Mouse (Mus musculus): ENCODE results near the gene Lpin1.

Lpin1 gene

GRCm38 (mm10) chr12:16619453-16619852, 8.7 kb upstream of the Lpin1 start:
- DNase-seq (ENCODE audit: low spot score in 2 of 2), result peak; percentile 21 to 31

- peak; percentile 85 to 87 for DNase-seq (ENCODE audit: low spot score in 2 of 2)
These were observed 7.9 kb upstream of the Lpin1 start for GRCm38 (mm10) chr12:16618512-16619274.

GRCm38 (mm10) chr12:16615738-16616137, 5.0 kb upstream of the Lpin1 start:
- DNase-seq (ENCODE audit: low spot score in 2 of 2), result no peak

- no peak for DNase-seq (ENCODE audit: low spot score in 2 of 2)
These were observed 3.8 kb upstream of the Lpin1 start for GRCm38 (mm10) chr12:16614556-16614955.

GRCm38 (mm10) chr12:16605624-16606023, 5.1 kb downstream of the Lpin1 start:
- no peak for DNase-seq (ENCODE audit: low spot score in 2 of 2)

DNA sequence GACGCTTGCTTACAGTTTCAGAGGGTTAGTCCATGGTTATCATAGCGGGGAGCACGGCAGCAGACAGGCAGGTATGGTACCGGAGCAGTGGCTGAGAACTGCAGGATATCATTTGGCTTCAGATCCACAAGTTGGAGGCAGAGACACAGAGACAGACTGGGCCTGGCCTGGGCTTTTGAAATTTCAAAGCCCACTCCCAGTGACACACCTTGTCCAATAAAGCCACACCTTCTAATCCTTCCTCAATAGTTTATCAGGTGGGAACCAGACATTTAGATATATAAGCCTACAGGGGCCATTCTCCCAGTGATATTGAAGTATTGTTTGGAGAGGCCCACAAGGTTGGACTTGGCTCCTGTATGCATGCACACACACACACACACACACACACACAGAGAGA, 8.5 kb downstream of the Lpin1 start:
- DNase-seq (ENCODE audit: low spot score in 2 of 2), result no peak

DNA sequence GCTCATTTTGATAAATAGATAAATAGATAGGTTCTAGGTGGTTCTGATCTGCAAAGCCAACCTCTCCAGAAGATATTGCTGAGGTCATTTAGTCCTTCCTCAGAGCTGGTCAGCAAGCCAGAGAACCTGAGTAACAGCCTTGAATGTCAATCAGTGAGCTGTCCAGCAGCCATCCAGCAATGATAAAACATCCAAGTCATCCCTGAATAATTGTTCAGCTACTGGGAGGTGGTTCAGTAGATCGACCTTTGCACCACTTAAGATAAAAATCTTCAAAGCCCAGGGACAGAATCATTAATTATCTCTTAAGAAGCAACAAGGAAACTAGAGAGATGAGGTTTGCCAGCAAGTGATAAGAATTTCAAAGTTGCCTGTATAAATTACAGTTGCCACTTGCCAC, 10.4 kb downstream of the Lpin1 start:
- DNase-seq (ENCODE audit: low spot score in 2 of 2), result no peak

GRCm38 (mm10) chr12:16599359-16599758, 11.4 kb downstream of the Lpin1 start:
- DNase-seq (ENCODE audit: low spot score in 2 of 2), result no peak

DNA sequence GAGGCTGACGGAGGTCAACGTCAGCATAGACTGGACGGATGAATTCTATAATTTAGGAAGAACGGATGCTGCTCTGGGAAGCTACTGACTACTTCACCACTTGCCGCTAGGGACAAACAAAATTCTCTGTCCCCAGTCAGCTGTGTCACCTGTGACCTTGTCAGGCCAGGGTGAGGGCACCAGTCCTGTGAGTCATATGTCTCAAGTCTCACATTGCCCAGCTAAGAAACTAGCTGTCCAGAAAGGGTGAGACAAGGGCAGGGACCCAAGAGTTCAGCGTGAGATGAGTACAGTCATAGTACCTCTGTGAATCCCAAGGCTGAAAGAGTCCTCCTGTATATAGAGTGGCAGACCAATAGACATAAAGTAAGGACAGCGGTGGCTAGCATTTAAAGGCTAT, 17.0 kb downstream of the Lpin1 start:
- no peak for DNase-seq (ENCODE audit: low spot score in 2 of 2)

DNA sequence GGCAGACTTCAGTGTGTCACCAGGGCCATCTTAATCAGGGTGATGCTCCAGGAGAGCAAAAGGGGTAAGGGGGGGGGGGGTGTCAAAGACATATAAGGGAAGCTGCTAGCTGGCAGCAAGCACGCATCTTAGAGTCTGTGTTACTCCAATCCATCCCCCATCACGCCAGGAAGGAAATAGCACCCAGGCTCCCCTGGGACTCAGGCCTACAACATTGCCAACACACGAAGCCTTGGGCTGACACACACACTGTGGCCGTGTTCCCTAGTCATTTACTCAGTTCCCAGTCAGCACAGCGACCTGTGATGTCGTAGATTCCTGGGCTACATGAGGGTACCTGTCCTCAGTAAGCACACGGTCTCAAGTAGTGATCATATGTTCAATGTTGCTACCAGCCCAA, 17.8 kb downstream of the Lpin1 start:
- DNase-seq (ENCODE audit: low spot score in 2 of 2), result no peak

- DNase-seq (ENCODE audit: low spot score in 2 of 2), result no peak
These were observed 18.3 kb downstream of the Lpin1 start for GRCm38 (mm10) chr12:16592451-16592850.

- DNase-seq (ENCODE audit: low spot score in 2 of 2), result peak; percentile 88 to 89
These were observed 19.1 kb downstream of the Lpin1 start for GRCm38 (mm10) chr12:16591453-16592200.

GRCm38 (mm10) chr12:16589966-16590365, 20.8 kb downstream of the Lpin1 start:
- DNase-seq (ENCODE audit: low spot score in 2 of 2), result no peak

DNA sequence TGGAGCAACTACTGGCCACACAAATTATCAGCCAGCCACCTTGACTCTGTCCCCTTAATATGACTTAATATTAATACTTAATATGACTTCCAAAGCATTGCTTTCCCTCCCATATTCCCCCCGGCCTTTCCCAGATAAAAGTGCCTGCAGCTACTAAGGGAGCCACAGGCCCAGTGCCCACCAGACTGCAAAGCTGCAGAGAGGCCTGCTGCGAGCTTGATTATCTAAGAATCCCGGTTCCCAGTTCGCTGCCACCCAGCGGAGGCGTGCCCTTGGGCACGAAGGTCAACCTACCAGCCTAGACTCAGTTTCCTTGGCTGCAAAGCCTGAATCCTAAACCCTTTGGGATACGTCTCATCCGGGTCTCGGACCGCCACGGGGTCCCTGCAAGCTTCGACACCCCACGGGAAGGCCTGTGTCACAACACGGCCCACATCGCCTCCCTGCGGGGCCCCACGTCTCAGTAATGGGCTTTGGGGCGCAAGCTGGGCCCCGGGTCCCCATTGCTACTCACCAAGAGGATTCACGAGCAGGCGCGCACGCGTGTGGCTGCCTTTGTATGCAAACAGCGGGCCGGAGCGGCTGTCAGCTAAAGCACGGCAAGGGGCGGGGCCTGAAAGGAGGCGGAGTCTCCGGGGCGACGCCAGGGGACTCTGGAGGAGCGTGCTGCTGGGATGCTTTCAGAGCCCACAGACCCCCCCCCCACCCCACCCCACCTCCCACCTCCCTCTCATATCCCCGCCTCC, 21.4 kb downstream of the Lpin1 start:
- peak; percentile 94 for DNase-seq (ENCODE audit: low spot score in 2 of 2)

GRCm38 (mm10) chr12:16588396-16589042, 22.2 kb downstream of the Lpin1 start:
- DNase-seq (ENCODE audit: low spot score in 2 of 2), result peak in 1 of 2 experiments; percentile 55

- DNase-seq (ENCODE audit: low spot score in 2 of 2), result no peak
These were observed 23.0 kb downstream of the Lpin1 start for GRCm38 (mm10) chr12:16587767-16588166.

DNA sequence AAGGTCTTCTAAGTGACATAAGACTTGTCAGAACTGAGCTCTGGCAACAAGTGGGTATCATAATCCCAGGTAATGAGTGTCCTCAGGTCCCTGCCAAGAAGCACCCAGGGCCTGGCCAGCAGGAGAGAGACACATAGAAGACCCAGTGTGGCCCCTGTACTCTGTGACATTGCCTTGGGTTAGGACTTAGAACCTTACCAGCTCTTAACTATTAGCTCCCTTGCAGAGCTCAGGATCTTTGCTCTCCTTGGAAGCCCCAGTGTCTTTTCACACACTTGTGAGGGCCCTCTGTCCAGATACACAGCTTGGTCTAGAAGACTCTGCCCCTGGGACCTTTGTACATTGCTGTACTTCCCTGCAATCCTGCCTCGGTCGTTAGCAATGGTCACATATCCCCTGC, 23.7 kb downstream of the Lpin1 start:
- no peak for DNase-seq (ENCODE audit: low spot score in 2 of 2)

GRCm38 (mm10) chr12:16584964-16585363, 25.8 kb downstream of the Lpin1 start:
- DNase-seq (ENCODE audit: low spot score in 2 of 2), result no peak

DNA sequence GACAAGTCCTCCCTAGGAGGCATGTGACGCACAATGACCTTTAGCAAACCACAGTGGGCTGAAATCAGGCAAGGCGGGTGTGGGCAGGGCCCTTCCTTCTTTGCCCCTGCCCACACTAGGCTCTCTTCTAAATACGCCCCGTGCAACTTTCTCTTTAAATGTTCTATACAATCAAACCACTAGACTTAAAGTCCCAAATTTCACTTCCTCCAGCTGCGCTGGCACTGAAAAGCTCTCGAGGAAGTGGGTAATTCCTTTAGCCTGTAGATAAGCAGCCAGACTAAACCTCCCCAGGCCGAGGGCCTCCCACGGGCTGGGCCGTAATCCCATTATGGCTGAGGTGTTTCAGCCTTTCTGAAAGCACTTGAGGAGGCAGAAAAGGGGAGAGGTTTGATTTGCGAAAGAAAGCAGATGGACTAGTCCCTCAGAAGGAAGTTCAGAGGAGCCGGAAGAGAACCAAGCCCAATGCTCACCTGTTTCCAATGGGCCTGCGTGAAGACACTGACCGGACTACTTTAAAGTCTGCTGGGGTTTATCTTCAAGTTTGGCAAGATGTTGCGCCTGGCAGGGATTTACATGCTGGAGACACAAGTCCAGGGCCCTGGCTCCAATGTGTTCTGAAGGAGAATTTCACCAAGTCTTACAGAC, 26.6 kb downstream of the Lpin1 start:
- no peak for DNase-seq (ENCODE audit: low spot score in 2 of 2)

- DNase-seq (ENCODE audit: low spot score in 2 of 2), result no peak
These were observed 27.5 kb downstream of the Lpin1 start for GRCm38 (mm10) chr12:16583313-16583712.

GRCm38 (mm10) chr12:16580306-16580705, 30.5 kb downstream of the Lpin1 start:
- no peak for DNase-seq (ENCODE audit: low spot score in 2 of 2)
